Mouse (Mus musculus) left cerebral cortex, postnatal 10 days (tissue): ENCODE measurements around the gene Itgb1bp1. TPM values are rescaled to one million over a fixed set of nuclear protein-coding genes. Genes with fewer than 3 reads are reported as not detected.

Experiments
- DNase-seq, 2 experiments: peaks; one replicate each; pipeline ENCODE4 v3.0.0; 2021 to 2022; ENCODE audit warnings: low spot score in 2 of 2, mixed read lengths in 1 of 2; ENCODE audit errors: extremely low spot score in 1 of 2
- intact Hi-C: fragments of 180-260 bp; cut with DNase I; formaldehyde crosslinking; loops from one replicate; pipeline ENCODE4 v1.15.1; 2025
- total RNA-seq, 2 experiments: library from RNA; stranded (reverse); gene quantifications; 2 replicates each; pipeline ENCODE4 v1.2.3; 2021

The Itgb1bp1 gene
- 10 to 100 TPM; 36.4 to 38.8 TPM for total RNA-seq

GRCm38 (mm10) chr12:21286243-21286622 is at the start of gene Itgb1bp1:
Gene Itgb1bp1 (minus strand): TSS chr12:21286284.
- intact Hi-C loops, result no loop called here
- peak; percentile 99 for DNase-seq

GRCm38 (mm10) chr12:21335869-21336268 is 49.8 kb upstream of the Itgb1bp1 start:
- peak; percentile 45 to 50 for DNase-seq
- intact Hi-C loops, result no loop called here

GRCm38 (mm10) chr12:21333766-21334165 is 47.7 kb upstream of the Itgb1bp1 start:
- intact Hi-C loops, result no loop called here

GRCm38 (mm10) chr12:21333021-21333420 is 46.9 kb upstream of the Itgb1bp1 start:
- DNase-seq, result no peak
- intact Hi-C loops, result no loop called here

More at GRCm38 (mm10) chr12:21333766-21334165, 47.7 kb upstream of the Itgb1bp1 start:
- DNase-seq, result no peak

- intact Hi-C loops, result no loop called here
- no peak for DNase-seq
Measured at GRCm38 (mm10) chr12:21331711-21332110, 45.6 kb upstream of the Itgb1bp1 start.

GRCm38 (mm10) chr12:21330961-21331576 is 45.0 kb upstream of the Itgb1bp1 start:
- DNase-seq, result peak; percentile 31 to 57
- intact Hi-C loops, result no loop called here

- DNase-seq, result no peak
- intact Hi-C loops, result no loop called here
Measured at GRCm38 (mm10) chr12:21329661-21330400, 43.7 kb upstream of the Itgb1bp1 start.

GRCm38 (mm10) chr12:21326325-21326724 is 40.2 kb upstream of the Itgb1bp1 start:
- intact Hi-C loops, result no loop called here

GRCm38 (mm10) chr12:21325266-21325665 is 39.2 kb upstream of the Itgb1bp1 start:
- no peak for DNase-seq
- intact Hi-C loops, result no loop called here

More at GRCm38 (mm10) chr12:21326325-21326724, 40.2 kb upstream of the Itgb1bp1 start:
- no peak for DNase-seq

- intact Hi-C loops, result no loop called here
- DNase-seq, result no peak
Measured at GRCm38 (mm10) chr12:21324101-21324500, 38.0 kb upstream of the Itgb1bp1 start.

GRCm38 (mm10) chr12:21322856-21323255 is 36.8 kb upstream of the Itgb1bp1 start:
- intact Hi-C loops, result no loop called here
- DNase-seq, result no peak

- no peak for DNase-seq
- intact Hi-C loops, result no loop called here
Measured at GRCm38 (mm10) chr12:21322296-21322695, 36.2 kb upstream of the Itgb1bp1 start.

- intact Hi-C loops, result no loop called here
- DNase-seq, result no peak
Measured at GRCm38 (mm10) chr12:21321170-21321569, 35.1 kb upstream of the Itgb1bp1 start.

- intact Hi-C loops, result no loop called here
- DNase-seq, result no peak
Measured at GRCm38 (mm10) chr12:21320317-21320716, 34.2 kb upstream of the Itgb1bp1 start.

GRCm38 (mm10) chr12:21318143-21318895 is 32.2 kb upstream of the Itgb1bp1 start:
- intact Hi-C loops, result no loop called here
- DNase-seq, result peak in 1 of 2 experiments; percentile 74

- intact Hi-C loops, result no loop called here
- DNase-seq, result no peak
Measured at GRCm38 (mm10) chr12:21316869-21317265, 30.8 kb upstream of the Itgb1bp1 start.

GRCm38 (mm10) chr12:21315923-21316868 is 30.1 kb upstream of the Itgb1bp1 start, which contains the start of gene Iah1:
Gene Iah1 (plus strand): TSS chr12:21316389.
- intact Hi-C loops, result no loop called here
- DNase-seq, result peak; percentile 54 to 89

GRCm38 (mm10) chr12:21312201-21312600 is 26.1 kb upstream of the Itgb1bp1 start:
- no peak for DNase-seq
- intact Hi-C loops, result no loop called here
